Mouse (Mus musculus) liver, adult 2 months (tissue): ENCODE measurements around the gene Lrmp.

Experiments
- CTCF ChIP-seq: fragments of 200-500 bp; IDR thresholded peaks from 2 replicates; pipeline ENCODE4 v1.5.1; 2011; ENCODE audit warnings: low read depth, low read length, control low read depth
- POLR2A ChIP-seq: fragments of 200-500 bp; IDR thresholded peaks from 2 replicates; pipeline ENCODE4 v1.6.1; 2011; ENCODE audit warnings: low read length, control low read depth; ENCODE audit not compliant: insufficient read depth; ENCODE audit errors: extremely low read depth

DNA sequence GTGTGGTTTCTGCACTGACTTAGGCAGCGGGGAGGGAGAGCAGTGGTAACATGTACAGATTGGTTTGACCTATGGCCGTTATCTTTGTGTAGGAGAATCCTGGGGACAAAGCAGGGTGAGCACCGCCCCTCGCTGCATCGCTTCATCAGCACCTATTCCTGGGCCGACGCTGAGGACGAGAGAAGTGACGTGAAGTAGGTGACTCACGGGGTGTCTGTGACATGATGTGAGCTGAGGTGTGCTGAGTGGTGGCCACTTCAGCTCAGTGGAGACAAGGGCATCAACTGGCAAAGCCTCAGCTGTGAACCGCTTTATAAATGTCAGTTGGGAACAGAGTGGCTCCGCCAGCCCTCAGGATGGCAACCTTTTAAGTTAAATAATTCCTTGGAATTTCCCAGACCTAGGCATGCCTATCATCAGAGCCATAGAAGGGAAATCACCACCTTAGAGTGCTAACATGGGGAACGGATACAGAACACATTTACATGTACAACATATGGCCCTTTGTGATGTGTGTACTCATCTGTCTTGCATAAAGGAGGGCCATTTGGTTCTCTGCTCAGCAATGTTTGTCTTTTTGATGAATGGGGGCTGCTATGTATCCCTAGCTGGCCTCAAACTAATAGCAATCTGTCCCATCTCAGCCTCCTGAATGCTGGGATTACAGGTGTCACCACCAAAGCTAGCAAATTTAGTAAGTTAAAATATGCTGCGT is 56.6 kb downstream of the Lrmp start:
- TF ChIP-seq CTCF: no peak
- TF ChIP-seq POLR2A: no peak
